Mouse (Mus musculus) myocyte (in vitro differentiated cells): ENCODE measurements around the gene Son.

Source experiments
- E2F4 ChIP-seq: IDR thresholded peaks from one replicate; pipeline ENCODE4 v1.6.1; 2011; ENCODE audit warnings: mild to moderate bottlenecking, control low read depth, moderate library complexity; ENCODE audit not compliant: insufficient read depth
- MYOD1 ChIP-seq, 3 experiments: IDR thresholded peaks; one replicate each; pipeline ENCODE4 v1.6.1; 2011; ENCODE audit warnings: control low read depth in 2 of 3, low read depth in 2 of 3, mild to moderate bottlenecking in 2 of 3, moderate library complexity in 1 of 3; ENCODE audit not compliant: insufficient read length in 2 of 3, control insufficient read depth in 1 of 3
- POLR2A ChIP-seq: IDR thresholded peaks from one replicate; pipeline ENCODE4 v1.6.1; 2011; ENCODE audit warnings: low read depth, mild to moderate bottlenecking, control low read depth, moderate library complexity; ENCODE audit not compliant: insufficient read length
- POLR2AphosphoS2 ChIP-seq: IDR thresholded peaks from one replicate; pipeline ENCODE4 v1.6.1; 2011; ENCODE audit warnings: low read depth, control low read depth; ENCODE audit not compliant: insufficient read length
- USF1 ChIP-seq: IDR thresholded peaks from one replicate; pipeline ENCODE4 v1.6.1; 2011; ENCODE audit warnings: low read depth, mild to moderate bottlenecking, control low read depth, moderate library complexity

- TF ChIP-seq E2F4, result no peak
- no peak for TF ChIP-seq POLR2A
- TF ChIP-seq MYOD1 (IDR thresholded peaks at IDR 0.05; ENCODE audit: control insufficient read depth in 1 of 3, insufficient read length in 2 of 3, low read depth in 2 of 3), result no peak
- TF ChIP-seq POLR2AphosphoS2, result no peak
- TF ChIP-seq USF1, result no peak
These were observed 70.1 kb downstream of the Son start for GRCm38 (mm10) chr16:91717399-91717798.
